Mouse (Mus musculus): ENCODE measurements around the gene 1700020L24Rik. TPM values are rescaled to one million over a fixed set of nuclear protein-coding genes. Genes with fewer than 3 reads are reported as not detected.

Gene 1700020L24Rik
- total RNA-seq, 4 experiments from 2014 or later = 0.89 TPM; not detected in 3

DNA sequence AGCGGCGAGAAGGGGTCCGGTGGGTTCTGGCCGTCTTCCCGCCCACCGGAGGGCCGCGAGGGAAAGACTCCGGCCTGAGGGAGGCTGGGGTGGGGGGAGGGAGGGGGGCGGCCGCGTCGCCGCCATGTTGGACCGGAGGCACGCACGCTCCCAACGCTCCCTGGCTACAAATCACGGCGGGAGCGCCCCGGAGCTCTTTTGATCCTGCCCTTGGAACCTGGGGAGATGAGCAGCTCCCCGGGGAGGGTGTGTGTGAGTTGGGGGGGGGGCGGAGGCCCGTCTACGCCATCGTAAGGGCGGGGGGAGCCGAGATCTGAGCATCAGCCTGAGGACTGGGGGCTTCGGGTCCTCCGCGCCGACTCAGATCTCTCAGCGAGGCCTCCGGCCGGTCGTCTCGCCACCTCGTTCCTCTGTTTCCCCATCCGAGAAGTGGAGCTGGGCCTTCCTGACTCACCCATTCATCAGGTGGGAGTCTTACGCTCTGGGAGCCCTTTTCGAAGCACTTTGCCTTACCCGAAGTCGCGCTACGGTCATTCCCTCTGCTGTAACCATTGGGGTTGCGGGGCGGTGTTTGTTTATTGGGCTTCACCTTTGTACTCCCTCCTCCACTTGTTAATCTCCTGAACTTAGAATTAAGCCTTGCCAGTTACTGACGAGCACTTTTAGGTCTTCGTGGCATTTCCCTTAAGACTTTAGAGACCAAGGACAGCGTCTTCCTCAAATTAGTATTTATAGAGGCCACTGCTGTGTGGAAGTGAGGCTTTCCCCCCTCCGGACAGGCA lies 35.9 kb downstream of the 1700020L24Rik start:
- no peak for DNase-seq

Other genes starting within 250 kb of the 1700020L24Rik start
- gene Slfn3, start 246.3 kb upstream of the 1700020L24Rik start, total RNA-seq (2022) = 1 to 10 TPM; 2.5 to 4.0 (median 3.5) TPM
- not detected for gene Slfn14, start 151.0 kb upstream of the 1700020L24Rik start, total RNA-seq (2022)
- gene Ap2b1, start 138.7 kb upstream of the 1700020L24Rik start, total RNA-seq (2022) = 100 to 1,000 TPM; 110 to 118 (median 117) TPM
- gene Pex12, start 135.1 kb upstream of the 1700020L24Rik start, total RNA-seq (2022) = 10 to 100 TPM; 17.3 to 24.2 (median 20.4) TPM
- gene Rasl10b, start 28.5 kb upstream of the 1700020L24Rik start, total RNA-seq (2022) = 10 to 100 TPM; 15.9 to 21.1 (median 17.8) TPM
- under 1 TPM in 1 of 4 experiments, not detected in 3; 0.19 TPM for gene Gas2l2, start 8.2 kb upstream of the 1700020L24Rik start, total RNA-seq (2022)
- gene Mmp28, start 25.4 kb downstream of the 1700020L24Rik start, total RNA-seq (2022) = 10 to 100 TPM; 15.5 to 19.1 (median 17.8) TPM
- gene Taf15, start 35.4 kb downstream of the 1700020L24Rik start, total RNA-seq (2022) = 10 to 100 TPM; 58.3 to 80.5 (median 68.7) TPM
- not detected for gene Heatr9, start 84.5 kb downstream of the 1700020L24Rik start, total RNA-seq (2022)
- gene Ccl5, start 92.8 kb downstream of the 1700020L24Rik start, total RNA-seq (2022) = 1 to 10 TPM; 2.1 to 3.8 (median 2.7) TPM
- 10 to 100 TPM in 1 of 4 experiments, 1 to 10 TPM in 3; 3.8 to 11.6 (median 6.6) TPM for gene Ccl9, start 141.0 kb downstream of the 1700020L24Rik start, total RNA-seq (2022)
- 10 to 100 TPM; 11.5 to 22.0 (median 14.3) TPM for gene Ccl6, start 155.4 kb downstream of the 1700020L24Rik start, total RNA-seq (2022)
- not detected for gene Rpl9-ps1, start 207.9 kb downstream of the 1700020L24Rik start, total RNA-seq (2022)
- gene Ccl3, start 211.7 kb downstream of the 1700020L24Rik start, total RNA-seq (2022) = 1 to 10 TPM in 2 of 4 experiments, under 1 TPM in 2; 0.67 to 1.1 (median 0.91) TPM
- 1 to 10 TPM in 1 of 4 experiments, under 1 TPM in 2, not detected in 1; 0.52 to 1.4 (median 0.59) TPM for gene Ccl4, start 224.9 kb downstream of the 1700020L24Rik start, total RNA-seq (2022)

Measured in adrenal gland, adult 8-10 months (tissue).